Mouse (Mus musculus): ENCODE measurements around the gene Col4a1. TPM values are rescaled to one million over a fixed set of nuclear protein-coding genes. Genes with fewer than 3 reads are reported as not detected.

Gene Col4a1
- polyA plus RNA-seq, 1 experiment from 2014 or later: 68.6 TPM

DNA sequence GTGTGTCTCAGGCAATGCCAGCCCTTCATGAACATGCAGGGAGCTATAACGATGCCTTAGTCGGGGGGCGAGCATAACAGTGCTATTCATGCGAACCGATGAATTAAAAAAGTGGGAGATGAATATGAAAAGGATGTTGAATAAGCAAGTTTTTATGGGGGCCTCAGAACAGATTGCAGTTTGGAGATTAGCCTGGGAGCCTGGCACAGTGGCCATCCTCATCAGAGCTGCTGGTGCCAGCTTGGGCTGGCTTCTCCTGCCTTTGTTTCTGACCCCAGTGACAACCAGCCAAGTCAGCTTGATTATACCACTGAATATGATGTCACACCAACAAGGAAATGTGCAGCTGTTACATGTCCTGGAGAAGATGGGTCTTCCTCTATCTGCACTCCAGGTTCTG lies 23.7 kb upstream of the Col4a1 start:
- Histone ChIP-seq H3K27ac (ENCODE audit: low read depth, low read length) (no peak overlapping the region), H3K9me3 (ENCODE audit: control insufficient read depth, low read length) (no peaks in the 10 kb centered on the region), H3K27me3 (replicated peaks; ENCODE audit: control insufficient read depth, insufficient read depth, low read length) (no peaks in the 10 kb centered on the region), H3K9ac (ENCODE audit: low read depth, low read length) (no peak overlapping the region), H3K4me1 (ENCODE audit: control insufficient read depth, insufficient read depth, low read depth, low read length) (peaks cover 4% of the 10 kb centered on the region; the same call in 1 of the 2 replicates), H3K36me3 (ENCODE audit: control insufficient read depth, insufficient read depth, low read length) (no peaks in the 10 kb centered on the region), H3K4me2 (ENCODE audit: low read length) (no peak overlapping the region), H3K4me3 (ENCODE audit: low read length) (no peak overlapping the region)
- WGBS: 59% methylated on average over 5 of the region's 5 CpGs
- peak; percentile 46; the same call in 1 of the 2 replicates for ATAC-seq

GRCm38 (mm10) chr8:11335238-11335637 lies 22.6 kb upstream of the Col4a1 start:
- no peak overlapping the region for H3K4me2 ChIP-seq (ENCODE audit: low read length)

DNA sequence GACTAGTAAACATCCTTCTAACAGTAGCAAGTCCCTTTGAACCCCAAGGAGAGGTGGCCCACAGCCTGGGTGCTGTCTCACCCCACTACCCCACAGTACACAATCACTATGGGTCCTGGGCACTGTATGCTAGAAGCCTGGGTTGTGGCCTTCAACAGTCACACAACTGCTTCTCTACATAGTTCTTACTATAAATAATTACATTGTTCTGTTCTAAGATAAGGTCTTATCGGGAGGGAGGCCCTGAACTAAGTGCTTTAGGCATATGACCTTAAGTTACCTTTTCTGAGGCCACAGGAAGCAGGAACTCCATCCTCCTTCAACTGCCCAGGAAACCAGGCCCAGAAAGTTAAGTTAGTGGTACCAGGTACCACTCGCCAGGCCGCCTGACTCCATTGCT lies 21.9 kb upstream of the Col4a1 start:
- no peak overlapping the region for H3K27ac ChIP-seq (ENCODE audit: low read depth, low read length)
- H3K4me3 ChIP-seq (ENCODE audit: low read length): no peak overlapping the region
- no peak for ATAC-seq
- peaks cover 4% of the 10 kb centered on the region; the same call in 1 of the 2 replicates for H3K4me1 ChIP-seq (ENCODE audit: control insufficient read depth, insufficient read depth, low read depth, low read length)
- H3K9me3 ChIP-seq (ENCODE audit: control insufficient read depth, low read length): no peaks in the 10 kb centered on the region
- H3K9ac ChIP-seq (ENCODE audit: low read depth, low read length): no peak overlapping the region
- no peak overlapping the region for H3K4me2 ChIP-seq (ENCODE audit: low read length)
- no peaks in the 10 kb centered on the region for H3K36me3 ChIP-seq (ENCODE audit: control insufficient read depth, insufficient read depth, low read length)
- no peaks in the 10 kb centered on the region for H3K27me3 ChIP-seq (replicated peaks; ENCODE audit: control insufficient read depth, insufficient read depth, low read length)
- WGBS: 92% methylated on average over 3 of the region's 3 CpGs

More at GRCm38 (mm10) chr8:11335238-11335637, 22.6 kb upstream of the Col4a1 start:
- 89% methylated on average over 4 of the region's 4 CpGs for WGBS
- Histone ChIP-seq H3K27ac (ENCODE audit: low read depth, low read length) (no peak overlapping the region), H3K9me3 (ENCODE audit: control insufficient read depth, low read length) (no peaks in the 10 kb centered on the region), H3K9ac (ENCODE audit: low read depth, low read length) (no peak overlapping the region), H3K4me1 (ENCODE audit: control insufficient read depth, insufficient read depth, low read depth, low read length) (peaks cover 4% of the 10 kb centered on the region; the same call in 1 of the 2 replicates), H3K4me3 (ENCODE audit: low read length) (no peak overlapping the region), H3K27me3 (replicated peaks; ENCODE audit: control insufficient read depth, insufficient read depth, low read length) (no peaks in the 10 kb centered on the region), H3K36me3 (ENCODE audit: control insufficient read depth, insufficient read depth, low read length) (no peaks in the 10 kb centered on the region)
- ATAC-seq: no peak

DNA sequence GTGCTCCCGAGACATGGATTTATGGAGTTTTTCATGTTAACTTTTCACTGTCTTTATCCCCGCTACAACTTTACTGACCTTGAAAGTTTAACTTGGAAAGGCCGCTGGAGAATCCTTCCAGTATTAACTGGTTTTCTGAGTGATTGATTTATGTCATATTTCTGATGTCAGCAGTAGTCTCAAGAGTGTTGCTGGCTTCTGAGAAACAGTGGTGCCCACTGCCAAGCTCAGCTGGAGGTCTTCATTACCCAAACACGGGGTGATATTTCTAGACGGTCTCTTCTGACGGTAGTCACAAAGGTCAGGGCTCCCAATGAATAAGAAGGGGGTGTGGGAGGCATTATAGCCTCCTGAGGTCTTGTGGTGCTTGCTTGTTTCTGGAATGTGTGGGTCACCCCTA lies 21.1 kb upstream of the Col4a1 start:
- no peak overlapping the region for H3K27ac ChIP-seq (ENCODE audit: low read depth, low read length)
- H3K4me2 ChIP-seq (ENCODE audit: low read length): no peak overlapping the region
- H3K4me3 ChIP-seq (ENCODE audit: low read length): no peak overlapping the region
- ATAC-seq: no peak
- H3K9me3 ChIP-seq (ENCODE audit: control insufficient read depth, low read length): no peaks in the 10 kb centered on the region
- H3K4me1 ChIP-seq (ENCODE audit: control insufficient read depth, insufficient read depth, low read depth, low read length): peaks cover 4% of the 10 kb centered on the region; the same call in 1 of the 2 replicates
- no peaks in the 10 kb centered on the region for H3K36me3 ChIP-seq (ENCODE audit: control insufficient read depth, insufficient read depth, low read length)
- no peaks in the 10 kb centered on the region for H3K27me3 ChIP-seq (replicated peaks; ENCODE audit: control insufficient read depth, insufficient read depth, low read length)
- 77% methylated on average over 6 of the region's 6 CpGs for WGBS
- no peak overlapping the region for H3K9ac ChIP-seq (ENCODE audit: low read depth, low read length)

GRCm38 (mm10) chr8:11331561-11331960 lies 18.9 kb upstream of the Col4a1 start:
- H3K9ac ChIP-seq (ENCODE audit: low read depth, low read length): no peak overlapping the region
- no peak overlapping the region for H3K4me3 ChIP-seq (ENCODE audit: low read length)
- WGBS: 75% methylated on average over 4 of the region's 4 CpGs
- H3K4me2 ChIP-seq (ENCODE audit: low read length): no peak overlapping the region
- H3K4me1 ChIP-seq (ENCODE audit: control insufficient read depth, insufficient read depth, low read depth, low read length): peaks cover 2% of the 10 kb centered on the region; the same call in 1 of the 2 replicates
- H3K9me3 ChIP-seq (ENCODE audit: control insufficient read depth, low read length): no peaks in the 10 kb centered on the region
- ATAC-seq: no peak
- H3K27me3 ChIP-seq (replicated peaks; ENCODE audit: control insufficient read depth, insufficient read depth, low read length): no peaks in the 10 kb centered on the region
- no peak overlapping the region for H3K27ac ChIP-seq (ENCODE audit: low read depth, low read length)
- no peaks in the 10 kb centered on the region for H3K36me3 ChIP-seq (ENCODE audit: control insufficient read depth, insufficient read depth, low read length)

DNA sequence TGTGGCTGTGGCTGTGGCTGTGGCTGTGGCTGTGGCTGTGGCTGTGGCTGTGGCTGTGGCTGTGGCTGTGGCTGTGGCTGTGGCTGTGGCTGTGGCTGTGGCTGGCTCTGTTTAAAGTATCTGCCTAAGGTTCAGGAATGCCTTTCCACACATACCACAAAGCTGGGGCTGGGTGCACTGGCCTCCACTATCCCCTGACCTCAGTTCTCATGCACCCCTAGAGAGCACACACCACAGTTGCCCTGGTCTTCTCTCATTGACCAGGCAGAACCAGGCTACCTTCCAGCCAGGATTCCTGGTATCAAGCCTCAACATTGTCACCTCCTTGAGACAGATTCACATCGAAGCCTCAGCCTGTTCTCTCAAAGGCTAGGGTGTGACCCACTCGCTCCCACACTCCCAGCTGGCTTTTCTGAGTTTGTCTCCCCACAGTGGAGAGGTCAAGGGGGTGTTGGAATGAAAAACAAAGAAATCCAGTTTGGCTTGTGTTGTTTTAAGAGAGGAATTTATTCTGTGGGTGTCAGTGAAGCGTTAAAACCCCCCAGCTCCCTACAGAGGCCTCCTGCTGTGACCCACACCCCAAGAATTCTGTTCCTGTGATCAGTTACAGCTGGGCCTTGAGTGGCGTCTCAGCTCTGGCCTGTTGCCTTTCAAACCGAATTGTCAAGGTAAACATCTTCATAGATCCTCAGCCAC lies 15.2 kb upstream of the Col4a1 start:
- Histone ChIP-seq H3K27me3 (replicated peaks; ENCODE audit: control insufficient read depth, insufficient read depth, low read length) (no peaks in the 10 kb centered on the region), H3K4me2 (ENCODE audit: low read length) (no peak overlapping the region), H3K4me1 (ENCODE audit: control insufficient read depth, insufficient read depth, low read depth, low read length) (peaks cover 4% of the 10 kb centered on the region; the same call in 1 of the 2 replicates), H3K9me3 (ENCODE audit: control insufficient read depth, low read length) (no peaks in the 10 kb centered on the region), H3K4me3 (ENCODE audit: low read length) (no peak overlapping the region), H3K36me3 (ENCODE audit: control insufficient read depth, insufficient read depth, low read length) (no peaks in the 10 kb centered on the region), H3K27ac (ENCODE audit: low read depth, low read length) (no peak overlapping the region), H3K9ac (ENCODE audit: low read depth, low read length) (no peak overlapping the region)
- WGBS: 54% methylated on average over 5 of the region's 5 CpGs
- ATAC-seq: no peak

DNA sequence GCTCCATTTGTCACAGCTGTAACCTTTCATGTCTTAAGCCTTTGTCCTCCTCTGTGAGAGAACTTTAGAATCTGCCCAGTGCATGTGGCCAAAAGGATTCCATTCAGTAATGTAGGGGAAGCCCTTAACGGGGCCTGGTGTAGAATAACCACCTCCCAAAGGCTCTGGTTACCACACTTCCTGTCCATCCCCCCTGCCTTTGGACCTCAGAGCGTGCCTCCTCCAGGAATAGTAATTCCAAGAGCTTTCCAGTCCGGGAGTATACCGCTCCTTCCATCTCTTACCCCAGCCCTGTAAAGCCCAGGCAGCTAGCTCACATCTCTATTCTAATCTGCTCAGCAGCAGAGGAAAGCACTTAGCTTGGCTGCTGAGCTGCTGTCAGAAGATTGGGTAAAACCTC lies 14.7 kb upstream of the Col4a1 start:
- H3K4me1 ChIP-seq (ENCODE audit: control insufficient read depth, insufficient read depth, low read depth, low read length): peaks cover 4% of the 10 kb centered on the region; the same call in 1 of the 2 replicates
- WGBS: 58% methylated on average over 4 of the region's 4 CpGs

GRCm38 (mm10) chr8:11324801-11325395 lies 12.3 kb upstream of the Col4a1 start:
- H3K9me3 ChIP-seq (ENCODE audit: control insufficient read depth, low read length): no peaks in the 10 kb centered on the region
- no peak for ATAC-seq
- WGBS: 70% methylated on average over 6 of the region's 6 CpGs

More for the DNA sequence above, 14.7 kb upstream of the Col4a1 start:
- Histone ChIP-seq H3K9ac (ENCODE audit: low read depth, low read length) (no peak overlapping the region), H3K9me3 (ENCODE audit: control insufficient read depth, low read length) (no peaks in the 10 kb centered on the region), H3K4me2 (ENCODE audit: low read length) (no peak overlapping the region), H3K27ac (ENCODE audit: low read depth, low read length) (no peak overlapping the region), H3K27me3 (replicated peaks; ENCODE audit: control insufficient read depth, insufficient read depth, low read length) (no peaks in the 10 kb centered on the region), H3K4me3 (ENCODE audit: low read length) (no peak overlapping the region), H3K36me3 (ENCODE audit: control insufficient read depth, insufficient read depth, low read length) (no peaks in the 10 kb centered on the region)
- no peak for ATAC-seq

DNA sequence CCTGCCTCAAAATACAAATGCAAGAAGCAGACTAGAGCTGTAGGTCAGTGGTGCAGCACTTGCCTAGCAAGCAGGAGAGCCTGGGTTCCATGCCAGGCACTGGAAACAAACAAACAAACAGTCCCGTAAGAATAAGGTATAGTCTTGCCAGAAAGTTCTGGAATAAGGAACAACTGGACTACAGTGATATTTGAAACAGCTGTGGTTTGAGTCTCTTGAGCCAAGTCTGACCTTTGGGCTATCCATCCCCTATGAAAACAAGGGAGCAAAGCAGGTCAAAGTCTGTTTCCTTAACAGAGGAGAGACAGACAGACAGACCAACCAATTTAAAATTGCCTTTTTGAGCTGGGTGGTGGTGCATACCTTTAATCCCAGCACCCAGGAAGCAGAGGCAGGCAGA lies 11.1 kb upstream of the Col4a1 start:
- no peaks in the 10 kb centered on the region for H3K27me3 ChIP-seq (replicated peaks; ENCODE audit: control insufficient read depth, insufficient read depth, low read length)
- no peak overlapping the region for H3K9ac ChIP-seq (ENCODE audit: low read depth, low read length)
- H3K4me2 ChIP-seq (ENCODE audit: low read length): no peak overlapping the region
- no peak overlapping the region for H3K27ac ChIP-seq (ENCODE audit: low read depth, low read length)
- WGBS: 96% methylated on average over 1 of the region's 1 CpGs
- ATAC-seq: no peak
- H3K4me3 ChIP-seq (ENCODE audit: low read length): no peak overlapping the region
- no peaks in the 10 kb centered on the region for H3K9me3 ChIP-seq (ENCODE audit: control insufficient read depth, low read length)
- no peaks in the 10 kb centered on the region for H3K36me3 ChIP-seq (ENCODE audit: control insufficient read depth, insufficient read depth, low read length)
- H3K4me1 ChIP-seq (ENCODE audit: control insufficient read depth, insufficient read depth, low read depth, low read length): peaks cover 4% of the 10 kb centered on the region; the same call in 1 of the 2 replicates

More at GRCm38 (mm10) chr8:11324801-11325395, 12.3 kb upstream of the Col4a1 start:
- H3K9ac ChIP-seq (ENCODE audit: low read depth, low read length): no peak overlapping the region
- no peaks in the 10 kb centered on the region for H3K36me3 ChIP-seq (ENCODE audit: control insufficient read depth, insufficient read depth, low read length)
- H3K4me3 ChIP-seq (ENCODE audit: low read length): no peak overlapping the region
- H3K4me2 ChIP-seq (ENCODE audit: low read length): no peak overlapping the region
- H3K4me1 ChIP-seq (ENCODE audit: control insufficient read depth, insufficient read depth, low read depth, low read length): peaks cover 4% of the 10 kb centered on the region; the same call in 1 of the 2 replicates
- no peak overlapping the region for H3K27ac ChIP-seq (ENCODE audit: low read depth, low read length)
- H3K27me3 ChIP-seq (replicated peaks; ENCODE audit: control insufficient read depth, insufficient read depth, low read length): no peaks in the 10 kb centered on the region

All from hindbrain, embryonic 16.5 days (tissue).